Mouse (Mus musculus) heart, embryonic 15.5 days (tissue): Measurements from ENCODE around the gene Cdh24. TPM values are rescaled to one million over a fixed set of nuclear protein-coding genes. Genes with fewer than 3 reads are reported as not detected.

Experiments used
- ATAC-seq: fragments of 200-750 bp; cut with Nextera tagmentation; replicated peaks from 2 replicates; pipeline ENCODE4 v1.8.0; 2017; ENCODE audit warnings: low read depth, moderate TSS enrichment; ENCODE audit not compliant: insufficient number of reproducible peaks, insufficient read depth, low FRiP score
- H3K27ac ChIP-seq: fragments of 300-500 bp; sonication (generic); 2 replicates; pipeline ENCODE4 v1.5.1; 2015; ENCODE audit warnings: mild to moderate bottlenecking, inconsistent platforms
- H3K27me3 ChIP-seq: fragments of 300-500 bp; sonication (generic); 2 replicates; pipeline ENCODE4 v1.6.1; 2015; ENCODE audit warnings: inconsistent platforms
- H3K36me3 ChIP-seq: fragments of 300-500 bp; sonication (generic); 2 replicates; pipeline ENCODE4 v1.6.1; 2015; ENCODE audit warnings: mild to moderate bottlenecking, inconsistent platforms
- H3K4me1 ChIP-seq: fragments of 300-500 bp; sonication (generic); replicated peaks from 2 replicates; pipeline ENCODE4 v1.6.1; 2015; ENCODE audit warnings: inconsistent platforms
- H3K4me2 ChIP-seq: fragments of 300-500 bp; sonication (generic); 2 replicates; pipeline ENCODE4 v1.6.1; 2015; ENCODE audit warnings: inconsistent platforms, mild to moderate bottlenecking, moderate library complexity
- H3K4me3 ChIP-seq: fragments of 300-500 bp; sonication (generic); 2 replicates; pipeline ENCODE4 v1.5.1; 2015; ENCODE audit warnings: mild to moderate bottlenecking, inconsistent platforms
- H3K9ac ChIP-seq: fragments of 300-500 bp; sonication (generic); 2 replicates; pipeline ENCODE4 v1.6.1; 2015; ENCODE audit warnings: mild to moderate bottlenecking, inconsistent platforms
- H3K9me3 ChIP-seq: fragments of 300-500 bp; sonication (generic); replicated peaks from 2 replicates; pipeline ENCODE4 v1.6.1; 2016; ENCODE audit warnings: inconsistent platforms
- WGBS: fragments of 180-500 bp; shearing (Covaris S2); methylation state at CpG from one replicate; pipeline ENCODE4 v1.1.7; 2015; ENCODE audit warnings: mixed read lengths; 5-methylcytosine and 5-hydroxymethylcytosine counted together
- microRNA counts: library from miRNA; unstranded; fragments of <30 nt; microRNA quantifications from one replicate; lab custom pipeline; 2016
- microRNA-seq: library from miRNA; unstranded; fragments of <30 nt; microRNA quantifications from one replicate; pipeline ENCODE4, GENCODE M21; 2016
- polyA plus RNA-seq: library from polyadenylated mRNA; unstranded; fragments of >200 nt; fragmentation: Nextera tagmentation; extraction: Ambion mirVana; gene quantifications from 2 replicates; pipeline ENCODE4 v1.2.1, GENCODE M21; 2015

Gene Cdh24
- polyA plus RNA-seq, 1 experiment from 2014 or later: 1.6 TPM

GRCm38 (mm10) chr14:54583681-54584338 is 57.4 kb downstream of the Cdh24 start:
- peak; percentile 47; the same call in 1 of the 2 replicates for ATAC-seq
- no peaks in the 10 kb centered on the region for H3K27me3 ChIP-seq
- H3K27ac ChIP-seq: no peak overlapping the region
- 37% methylated on average over 7 of the region's 7 CpGs for WGBS
- H3K4me3 ChIP-seq: no peak overlapping the region
- H3K36me3 ChIP-seq: 0 out of 2 replicates have a peak, but pooled peaks cover 3% of the 10 kb centered on the region
- peaks cover 6% of the 10 kb centered on the region for H3K4me1 ChIP-seq
- H3K9me3 ChIP-seq: no peaks in the 10 kb centered on the region
- H3K9ac ChIP-seq: no peak overlapping the region
- H3K4me2 ChIP-seq: no peak overlapping the region

GRCm38 (mm10) chr14:54582536-54582935 is 58.6 kb downstream of the Cdh24 start:
- Histone ChIP-seq H3K9ac (no peak overlapping the region), H3K27ac (no peak overlapping the region), H3K36me3 (0 out of 2 replicates have a peak, but pooled peaks cover 3% of the 10 kb centered on the region), H3K9me3 (no peaks in the 10 kb centered on the region), H3K4me2 (no peak overlapping the region), H3K4me3 (no peak overlapping the region), H3K27me3 (no peaks in the 10 kb centered on the region), H3K4me1 (peaks cover 5% of the 10 kb centered on the region)
- ATAC-seq: no peak
- 86% methylated on average over 9 of the region's 9 CpGs for WGBS

MicroRNAs encoded within 50 kb of the gene (microRNA counts, 519-probe panel; counts per million panel counts)
- microRNA mmu-miR-686 (lab: Ali Mortazavi, UCI): not detected

Small RNAs within 50 kb of the gene (microRNA-seq; reads per million reads assigned to microRNA genes)
- not detected for gene Mir686
- not detected for gene Mir6948

Other genes starting within 250 kb of the Cdh24 start
- gene Slc7a7, start 223.6 kb downstream of the Cdh24 start, polyA plus RNA-seq: 7.7 and 11.0 TPM in 2 replicates
- gene Mrpl52, start 214.5 kb downstream of the Cdh24 start, polyA plus RNA-seq: 196 and 285 TPM in 2 replicates
- gene Mmp14, start 209.8 kb downstream of the Cdh24 start, polyA plus RNA-seq: 91.2 and 125 TPM in 2 replicates
- gene Lrp10, start 177.2 kb downstream of the Cdh24 start, polyA plus RNA-seq: 41.9 and 51.6 TPM in 2 replicates
- gene Rem2, start 165.3 kb downstream of the Cdh24 start, polyA plus RNA-seq: 1.1 and 1.9 TPM in 2 replicates
- gene Prmt5, start 123.8 kb downstream of the Cdh24 start, polyA plus RNA-seq: 47.4 and 57.4 TPM in 2 replicates
- 34.0 and 39.8 TPM in 2 replicates for gene Haus4, start 86.7 kb downstream of the Cdh24 start, polyA plus RNA-seq
- gene Ajuba, start 63.8 kb downstream of the Cdh24 start, polyA plus RNA-seq: 23.1 and 35.5 TPM in 2 replicates
- 4.8 and 5.0 TPM in 2 replicates for gene 4931414P19Rik, start 35.4 kb downstream of the Cdh24 start, polyA plus RNA-seq
- 294 and 335 TPM in 2 replicates for gene Psmb5, start 23.3 kb downstream of the Cdh24 start, polyA plus RNA-seq
- gene Psmb11, start 19.9 kb downstream of the Cdh24 start, polyA plus RNA-seq: 1.7 and 17.6 TPM in 2 replicates
- not detected in 2 replicates for gene Gm17606, start 412 bp downstream of the Cdh24 start, polyA plus RNA-seq
- gene 1700123O20Rik, start 44.9 kb upstream of the Cdh24 start, polyA plus RNA-seq: 40.7 and 42.3 TPM in 2 replicates
- gene Acin1, start 45.6 kb upstream of the Cdh24 start, polyA plus RNA-seq: 75.5 and 80.1 TPM in 2 replicates
- gene Gm29776, start 57.5 kb upstream of the Cdh24 start, polyA plus RNA-seq: 0.15 and 0.16 TPM in 2 replicates
- 0.10 and 0.11 TPM in 2 replicates for gene Cebpe, start 70.8 kb upstream of the Cdh24 start, polyA plus RNA-seq
- 2.8 and 4.4 TPM in 2 replicates for gene Slc7a8, start 140.6 kb upstream of the Cdh24 start, polyA plus RNA-seq
- not detected in 2 replicates for gene Rnf212b, start 172.8 kb upstream of the Cdh24 start, polyA plus RNA-seq
- gene Homez, start 229.6 kb upstream of the Cdh24 start, polyA plus RNA-seq: 5.4 and 7.1 TPM in 2 replicates
- 1.2 and 1.5 TPM in 2 replicates for gene Ppp1r3e, start 236.2 kb upstream of the Cdh24 start, polyA plus RNA-seq
- gene Bcl2l2, start 242.0 kb upstream of the Cdh24 start, polyA plus RNA-seq: 3.3 and 3.4 TPM in 2 replicates
- gene Gm20521, start 242.1 kb upstream of the Cdh24 start, polyA plus RNA-seq: not detected in 2 replicates